Mouse (Mus musculus) liver, embryonic 14.5 days (tissue): ENCODE measurements around the gene Pcbp2. TPM values are rescaled to one million over a fixed set of nuclear protein-coding genes. Genes with fewer than 3 reads are reported as not detected.
A peak's percentile ranks its signal among the peaks of the same experiment; 100 is the strongest.

Source experiments
- ATAC-seq: fragments of 200-750 bp; cut with Nextera tagmentation; 2 replicates; pipeline ENCODE4 v1.8.0; 2017; ENCODE audit warnings: moderate number of reproducible peaks, mild to moderate bottlenecking, moderate library complexity; ENCODE audit not compliant: insufficient read depth
- DNase-seq, 3 experiments: peaks; one replicate each; pipeline ENCODE4 v3.0.0-alpha.2; 2012 to 2013; ENCODE audit warnings: low read depth in 3 of 3, low spot score in 3 of 3
- H3K27ac ChIP-seq: fragments of 300-500 bp; sonication (generic); 2 replicates; pipeline ENCODE4 v1.5.1; 2014; ENCODE audit warnings: moderate library complexity, mild to moderate bottlenecking, control low read depth, inconsistent platforms
- H3K27me3 ChIP-seq: fragments of 300-500 bp; sonication (generic); 2 replicates; pipeline ENCODE4 v1.6.1; 2014; ENCODE audit warnings: mild to moderate bottlenecking, low read length, moderate library complexity; ENCODE audit not compliant: control insufficient read depth, insufficient read depth
- H3K36me3 ChIP-seq: fragments of 300-500 bp; sonication (generic); replicated peaks from 2 replicates; pipeline ENCODE4 v1.6.1; 2014; ENCODE audit warnings: low read depth; ENCODE audit not compliant: control insufficient read depth, insufficient read depth
- H3K4me1 ChIP-seq, 2 experiments: fragments of 200-500 bp in 1 of 2; fragments of 300-500 bp in 1 of 2; sonication (generic) in 1 of 2; replicated peaks; 2 replicates each; pipeline ENCODE4 v1.6.1; 2012 to 2014; ENCODE audit warnings: antibody characterized with exemption in 1 of 2, inconsistent platforms in 1 of 2, low read length in 1 of 2; ENCODE audit not compliant: control insufficient read depth in 2 of 2, insufficient read depth in 2 of 2
- H3K4me2 ChIP-seq: fragments of 300-500 bp; sonication (generic); 2 replicates; pipeline ENCODE4 v1.6.1; 2014; ENCODE audit warnings: low read depth, mild to moderate bottlenecking, control low read depth, moderate library complexity
- H3K4me3 ChIP-seq, 2 experiments: fragments of 200-500 bp in 1 of 2; fragments of 300-500 bp in 1 of 2; sonication (generic) in 1 of 2; 2 replicates each; pipeline ENCODE4 v1.5.1; 2012 to 2014; ENCODE audit warnings: low read depth in 2 of 2, low read length in 2 of 2, mild to moderate bottlenecking in 2 of 2, control low read depth in 1 of 2, inconsistent platforms in 1 of 2, moderate library complexity in 1 of 2; ENCODE audit not compliant: insufficient read depth in 1 of 2
- H3K9ac ChIP-seq: fragments of 300-500 bp; sonication (generic); replicated peaks from 2 replicates; pipeline ENCODE4 v1.6.1; 2014; ENCODE audit warnings: mild to moderate bottlenecking, control low read depth, moderate library complexity
- H3K9me3 ChIP-seq: fragments of 300-500 bp; sonication (generic); 2 replicates; pipeline ENCODE4 v1.6.1; 2016; ENCODE audit warnings: low read length, mixed read lengths; ENCODE audit not compliant: control insufficient read depth
- CTCF ChIP-seq: IDR thresholded peaks from 2 replicates; pipeline ENCODE4 v1.5.1; 2016; ENCODE audit warnings: antibody characterized with exemption, low read depth, control low read depth
- EP300 ChIP-seq: IDR thresholded peaks from 2 replicates; pipeline ENCODE4 v1.6.1; 2016; ENCODE audit warnings: antibody characterized with exemption, low read depth
- WGBS: fragments of 180-500 bp; shearing (Covaris S2); extraction: QIAGEN DNeasy Blood & Tissue Kit; methylation state at CpG from one replicate; pipeline ENCODE4 v1.1.7; 2014; ENCODE audit not compliant: insufficient replicate concordance; 5-methylcytosine and 5-hydroxymethylcytosine counted together
- polyA plus RNA-seq, 2 experiments: library from polyadenylated mRNA; depleted of rRNA in 1 of 2; stranded (reverse) in 1 of 2; unstranded in 1 of 2; fragments of >200 nt; fragmentation: Nextera tagmentation in 1 of 2; extraction: Ambion mirVana in 1 of 2; gene quantifications; 2 replicates each; pipeline versions ENCODE4 v1.2.1 to v1.2.3; 2012 to 2014

The Pcbp2 gene
- polyA plus RNA-seq, 2 experiments: 93.3 to 221 TPM

DNA sequence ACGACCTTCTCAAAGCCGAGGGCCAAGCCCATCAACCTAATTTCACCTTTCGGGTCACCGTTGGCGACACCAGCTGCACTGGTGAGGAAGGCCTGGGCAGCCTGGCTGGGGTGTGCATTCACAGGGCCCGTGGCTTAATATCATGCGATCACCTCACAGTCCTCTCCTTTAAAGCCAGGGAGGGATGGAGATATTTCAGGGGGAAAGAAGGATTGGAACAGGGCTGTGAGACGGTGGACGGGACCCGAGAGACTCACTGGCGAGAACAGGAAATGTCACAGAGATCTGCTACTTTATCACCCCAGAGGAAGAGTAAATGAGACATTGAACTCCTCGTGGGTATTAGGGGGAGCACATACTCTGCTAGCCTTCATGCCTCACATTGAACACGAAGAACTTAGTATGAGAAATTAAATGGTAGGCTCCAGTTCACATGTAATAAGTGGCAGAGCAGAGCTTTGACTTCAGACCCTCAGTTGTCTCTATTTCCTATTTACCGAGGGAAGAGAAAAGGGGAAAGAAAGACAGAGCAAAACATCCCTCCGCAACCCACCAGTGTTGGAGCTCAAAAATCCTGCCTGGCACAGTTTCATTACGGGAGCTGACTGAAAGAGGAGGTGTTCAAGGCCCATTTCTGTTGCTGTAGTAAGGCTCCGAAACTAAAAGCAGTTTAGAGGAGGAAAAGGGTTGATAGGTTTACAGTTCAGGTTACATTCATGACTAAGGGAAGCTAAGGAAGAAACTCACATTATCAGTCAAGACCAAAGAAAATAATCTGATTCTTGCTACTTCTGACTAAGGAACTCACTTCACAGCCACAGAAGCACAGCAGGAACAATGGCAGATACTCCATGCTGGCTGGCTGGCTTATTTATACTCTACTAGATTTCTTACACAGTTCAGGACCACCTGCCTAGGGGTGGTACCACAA is 49.1 kb downstream of the Pcbp2 start:
- no peak for TF ChIP-seq CTCF
- no peak for TF ChIP-seq EP300
- peaks cover 3% of the 10 kb centered on the region for H3K27me3 ChIP-seq
- DNase-seq (no peak), ATAC-seq (no peak)
- peak overlapping the region; percentile 73 for H3K27ac ChIP-seq
- no peaks in the 10 kb centered on the region for H3K9me3 ChIP-seq
- 28% methylated on average over 17 of the region's 17 CpGs for WGBS
- peak overlapping the region; percentile 72 to 87 for H3K4me3 ChIP-seq
- H3K9ac ChIP-seq: peak overlapping the region; percentile 78
- H3K4me1 ChIP-seq: peaks cover 11 to 13% of the 10 kb centered on the region in 2 experiments
- H3K4me2 ChIP-seq: peak overlapping the region; percentile 93
- no peaks in the 10 kb centered on the region for H3K36me3 ChIP-seq

DNA sequence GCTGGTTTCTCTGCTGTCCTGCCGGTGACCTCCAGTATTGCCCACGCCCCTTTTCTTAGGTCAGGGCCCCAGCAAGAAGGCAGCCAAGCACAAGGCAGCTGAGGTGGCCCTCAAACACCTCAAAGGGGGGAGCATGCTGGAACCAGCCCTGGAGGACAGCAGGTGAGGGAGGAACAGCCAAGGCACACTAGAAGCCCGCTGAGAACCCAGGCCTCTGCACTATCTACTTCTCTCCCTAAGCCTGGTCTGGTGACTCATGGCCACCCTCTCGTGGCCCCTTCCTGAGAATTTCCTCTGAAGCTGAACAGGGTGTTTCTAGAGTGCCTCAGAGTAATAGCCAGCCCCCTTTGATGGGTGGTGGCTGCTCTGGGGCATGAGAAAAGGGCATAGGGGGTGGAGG is 50.1 kb downstream of the Pcbp2 start:
- H3K4me2 ChIP-seq: peak overlapping the region; percentile 93
- ATAC-seq: no peak
- no peak overlapping the region for H3K27ac ChIP-seq
- H3K9me3 ChIP-seq: no peaks in the 10 kb centered on the region
- no peak overlapping the region for H3K4me3 ChIP-seq
- 22% methylated on average over 4 of the region's 4 CpGs for WGBS
- peak in 1 of 3 experiments; percentile 42 for DNase-seq
- TF ChIP-seq CTCF (0 out of 2 replicates have a peak, but pooled peaks have one; percentile 8), EP300 (no peak)
- H3K4me1 ChIP-seq: peaks cover 11 to 13% of the 10 kb centered on the region in 2 experiments
- peaks cover 3% of the 10 kb centered on the region for H3K27me3 ChIP-seq
- H3K36me3 ChIP-seq: no peaks in the 10 kb centered on the region; the same call in 1 of the 2 replicates
- H3K9ac ChIP-seq: peak overlapping the region; percentile 7; the same call in 1 of the 2 replicates

DNA sequence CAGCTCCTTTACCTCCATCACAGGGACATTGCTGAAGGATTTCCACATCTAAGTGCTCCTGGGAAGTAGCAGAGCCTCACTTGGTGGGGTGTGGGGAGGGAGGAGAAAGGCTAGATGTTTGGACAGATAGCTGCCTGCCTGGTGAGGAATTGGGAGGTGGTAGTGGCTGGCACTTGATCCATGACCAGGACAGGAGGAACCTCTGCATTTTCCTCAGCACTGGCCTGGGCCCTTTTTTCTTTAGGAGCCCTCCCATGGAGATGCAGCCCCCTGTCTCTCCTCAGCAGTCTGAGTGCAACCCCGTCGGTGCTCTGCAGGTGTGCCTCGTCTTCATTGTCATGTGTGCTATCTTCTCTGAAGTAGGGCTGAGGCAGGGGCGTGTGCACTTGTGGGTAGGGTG is 51.1 kb downstream of the Pcbp2 start:
- Histone ChIP-seq H3K36me3 (no peaks in the 10 kb centered on the region; the same call in 1 of the 2 replicates), H3K4me2 (no peak overlapping the region), H3K9ac (no peak overlapping the region), H3K27me3 (no peaks in the 10 kb centered on the region), H3K9me3 (no peaks in the 10 kb centered on the region), H3K4me1 (peaks cover 8 to 9% of the 10 kb centered on the region in 2 experiments), H3K27ac (no peak overlapping the region), H3K4me3 (no peak overlapping the region)
- 62% methylated on average over 4 of the region's 4 CpGs for WGBS
- ATAC-seq (no peak), DNase-seq (no peak)
- no peak for TF ChIP-seq CTCF
- no peak for TF ChIP-seq EP300

DNA sequence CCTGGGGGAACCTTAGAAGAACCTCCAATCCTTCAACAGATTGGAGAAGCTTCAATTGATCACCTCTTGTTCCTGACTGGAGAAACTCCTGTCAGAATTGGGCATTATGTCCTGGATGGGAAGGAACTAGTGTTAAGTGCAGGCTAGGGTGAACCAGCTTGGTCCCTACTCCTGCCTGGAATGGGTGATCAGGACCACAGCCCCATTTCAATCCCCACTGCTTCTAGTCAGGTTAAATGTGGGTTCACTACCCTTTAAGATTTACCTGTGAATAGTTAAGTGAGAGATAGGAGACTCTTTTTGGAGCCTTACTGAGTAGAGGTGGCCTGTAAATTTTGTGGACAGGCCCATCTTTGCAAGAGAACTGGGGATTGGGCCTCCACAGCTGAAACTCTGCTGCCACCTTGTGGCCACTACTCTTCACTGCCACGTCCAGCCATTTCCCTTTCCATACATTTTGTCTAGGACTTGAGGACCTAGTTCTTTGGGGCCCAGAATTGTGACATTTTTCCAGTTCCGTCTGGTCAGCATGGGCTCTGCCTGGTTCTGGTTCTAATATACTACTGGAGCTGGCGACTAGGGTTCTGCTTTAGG is 54.6 kb downstream of the Pcbp2 start, which contains the start of gene Npff:
Gene Npff, minus strand, starts transcription at position 51 of the 594 bp plus-strand sequence.
- ATAC-seq: peak; percentile 22; the same call in 1 of the 2 replicates
- peak; percentile 39 to 56 (median 55) for DNase-seq
- H3K9me3 ChIP-seq: no peaks in the 10 kb centered on the region
- H3K27me3 ChIP-seq: no peaks in the 10 kb centered on the region
- no peak within 1 kb of the TSS for H3K4me2 ChIP-seq
- H3K4me3 ChIP-seq: no peak within 1 kb of the TSS
- peak; percentile 97 for TF ChIP-seq CTCF
- TF ChIP-seq EP300: no peak
- H3K27ac ChIP-seq: no peak within 1 kb of the TSS
- H3K36me3 ChIP-seq: no peaks in the 10 kb centered on the region; the same call in 1 of the 2 replicates
- no peaks in the 10 kb centered on the region; a peak in 1 of 4 replicates for H3K4me1 ChIP-seq
- no peak within 1 kb of the TSS for H3K9ac ChIP-seq
- WGBS: 10% methylated on average over 3 of the region's 3 CpGs
